In the genomic region with DNA sequence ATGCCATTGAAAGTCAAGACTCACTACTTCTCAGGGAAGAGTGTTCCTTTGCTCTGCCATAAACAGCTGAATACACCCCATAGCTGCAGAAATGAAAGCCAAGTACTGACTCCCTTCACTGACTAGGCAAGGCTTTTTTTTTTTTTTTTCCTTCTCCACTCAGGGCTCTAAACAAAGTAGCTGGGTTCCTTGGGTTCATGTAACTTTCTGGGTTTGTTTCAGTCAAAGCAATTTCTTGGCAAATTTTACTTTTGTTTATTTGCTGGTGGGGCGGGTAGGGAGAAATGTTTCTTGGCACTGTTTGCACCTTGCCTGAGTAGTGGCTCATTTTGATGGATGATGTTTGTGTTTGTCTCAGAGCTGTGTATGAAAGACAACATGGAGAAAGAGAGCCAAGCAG, we compare ENCODE assay signal across 22 mouse cellular contexts.
DNase-seq lines count a peak whose midpoint lies in the region; ATAC-seq and TF ChIP-seq lines count a peak whose summit lies in the region.
"Had no signal": no experiment of that assay in that cellular context is flagged by ENCODE, and none has a peak within 500 bp of the region (broad histone marks: within the 10 kb centered on the region; RNA-seq: fewer than 3 reads in every experiment).

No protein-coding gene starts in this region.

- no peaks in the 10 kb centered on the region for H3K27me3 ChIP-seq in hindbrain, postnatal 0 days (ENCODE audit: insufficient read depth, low read length)
- H3K27me3 ChIP-seq in hindbrain, embryonic 13.5 days, result no peaks in the 10 kb centered on the region
- H3K27me3 ChIP-seq in midbrain, embryonic 14.5 days (ENCODE audit: control insufficient read depth, insufficient read depth, low read length), result no peaks in the 10 kb centered on the region
- H3K27me3 ChIP-seq: CH12.LX, Patski had no signal

- ATAC-seq in hindbrain, postnatal 0 days, result no peak
- no peak for ATAC-seq in hindbrain, embryonic 13.5 days (ENCODE audit: low FRiP score)
- no peak for ATAC-seq in midbrain, embryonic 14.5 days (ENCODE audit: low FRiP score, low TSS enrichment)
- ATAC-seq: activated CD4-positive, CD25-positive, alpha-beta regulatory T cell, adult 4 months; CD4-positive, CD25-positive, alpha-beta regulatory T cell, adult 4 months; Patski had no signal

- no peaks in the 10 kb centered on the region for H3K9me3 ChIP-seq in hindbrain, postnatal 0 days (ENCODE audit: low read length)
- no peaks in the 10 kb centered on the region for H3K9me3 ChIP-seq in hindbrain, embryonic 13.5 days
- no peaks in the 10 kb centered on the region for H3K9me3 ChIP-seq in midbrain, embryonic 14.5 days (ENCODE audit: control insufficient read depth, low read length)
- H3K9me3 ChIP-seq: G1E had no signal

- H3K4me1 ChIP-seq in hindbrain, postnatal 0 days (ENCODE audit: insufficient read depth, low read length), result no peaks in the 10 kb centered on the region
- no peaks in the 10 kb centered on the region for H3K4me1 ChIP-seq in hindbrain, embryonic 13.5 days (replicated peaks)
- no peaks in the 10 kb centered on the region for H3K4me1 ChIP-seq in midbrain, embryonic 14.5 days (ENCODE audit: control insufficient read depth, insufficient read depth, low read length)

- H3K27ac ChIP-seq in hindbrain, postnatal 0 days, result no peak overlapping the region
- H3K27ac ChIP-seq in hindbrain, embryonic 13.5 days, result no peak overlapping the region
- no peak overlapping the region for H3K27ac ChIP-seq in midbrain, embryonic 14.5 days (replicated peaks; ENCODE audit: low read depth, low read length)

- 65% methylated on average over 1 of the region's 1 CpGs for WGBS in hindbrain, postnatal 0 days
- WGBS in hindbrain, embryonic 13.5 days, result 90% methylated on average over 1 of the region's 1 CpGs
- 91% methylated on average over 1 of the region's 1 CpGs for WGBS in midbrain, embryonic 14.5 days

- TF ChIP-seq CTCF in hindbrain, postnatal 0 days (IDR thresholded peaks at IDR 0.05; ENCODE audit: low read depth), result no peak

- no peak overlapping the region for H3K9ac ChIP-seq in hindbrain, postnatal 0 days (replicated peaks; ENCODE audit: low read length)
- no peak overlapping the region for H3K9ac ChIP-seq in hindbrain, embryonic 13.5 days
- no peak overlapping the region for H3K9ac ChIP-seq in midbrain, embryonic 14.5 days (replicated peaks; ENCODE audit: low read length)

- no peak overlapping the region for H3K4me3 ChIP-seq in hindbrain, postnatal 0 days (ENCODE audit: low read length)
- H3K4me3 ChIP-seq in hindbrain, embryonic 13.5 days, result no peak overlapping the region
- no peak overlapping the region for H3K4me3 ChIP-seq in midbrain, embryonic 14.5 days (replicated peaks; ENCODE audit: low read depth, low read length)

- DNase-seq in hindbrain, postnatal 0 days (ENCODE audit: low spot score), result peak; percentile 1
- DNase-seq in adipocyte (ENCODE audit: low spot score), result peak; percentile 92
- DNase-seq in skeletal muscle tissue, adult 2 months (ENCODE audit: low read depth, low spot score), result peak; percentile 5
- DNase-seq in thymus, postnatal 4 days, result no peak
- no peak for DNase-seq in midbrain, embryonic 14.5 days
- DNase-seq: adrenal gland, adult 2 months; adrenal gland, adult 8-10 months; adrenal gland, postnatal 10 days; adrenal gland, postnatal 14 days; adrenal gland, postnatal 25 days; adrenal gland, postnatal 36 days; B cell, adult 2 months; cerebellum, adult 11 months; cerebellum, adult 11-12 months; cerebellum, adult 18-20 months; cerebellum, adult 2 months had no signal

- H3K4me2 ChIP-seq in hindbrain, postnatal 0 days (ENCODE audit: low read depth, low read length), result no peak overlapping the region
- H3K4me2 ChIP-seq in hindbrain, embryonic 13.5 days, result no peak overlapping the region
- no peak overlapping the region for H3K4me2 ChIP-seq in midbrain, embryonic 14.5 days (ENCODE audit: low read length)

- H3K36me3 ChIP-seq in hindbrain, postnatal 0 days (ENCODE audit: insufficient read depth, low read length), result no peaks in the 10 kb centered on the region
- no peaks in the 10 kb centered on the region for H3K36me3 ChIP-seq in hindbrain, embryonic 13.5 days
- no peaks in the 10 kb centered on the region for H3K36me3 ChIP-seq in midbrain, embryonic 14.5 days (ENCODE audit: control insufficient read depth, insufficient read depth, low read length)
- H3K36me3 ChIP-seq: G1E had no signal

Comparison
In these comparisons a context has a peak if more than half of its experiments do, and no peak if none do; other contexts are left out.
1. DNase-seq: peak in hindbrain, postnatal 0 days (single experiment), adipocyte (single experiment) and skeletal muscle tissue, adult 2 months (single experiment); none in thymus, postnatal 4 days (single experiment) and midbrain, embryonic 14.5 days (single experiment).